Mouse (Mus musculus) midbrain, embryonic 16.5 days (tissue): ENCODE data around the gene Emb. TPM values are rescaled to one million over a fixed set of nuclear protein-coding genes. Genes with fewer than 3 reads are reported as not detected.
"Not testable (repeated sequence)": the region's sequence is repeated elsewhere in the genome, so short reads cannot be mapped to it uniquely, and the experiment has no call there.

Source experiments
- ATAC-seq: fragments of 200-750 bp; cut with Nextera tagmentation; 2 replicates; pipeline ENCODE4 v1.8.0; 2017; ENCODE audit warnings: moderate TSS enrichment
- H3K27ac ChIP-seq: fragments of 300-500 bp; sonication (generic); 2 replicates; pipeline ENCODE4 v1.5.1; 2014; ENCODE audit warnings: mild to moderate bottlenecking, low read length, mixed read lengths
- H3K27me3 ChIP-seq: fragments of 300-500 bp; sonication (generic); 2 replicates; pipeline ENCODE4 v1.6.1; 2014; ENCODE audit warnings: low read depth, low read length, mixed read lengths; ENCODE audit not compliant: control insufficient read depth, insufficient read depth
- H3K36me3 ChIP-seq: fragments of 300-500 bp; sonication (generic); 2 replicates; pipeline ENCODE4 v1.6.1; 2014; ENCODE audit warnings: mild to moderate bottlenecking, low read length, moderate library complexity, mixed read lengths; ENCODE audit not compliant: control insufficient read depth, insufficient read depth
- H3K4me1 ChIP-seq: fragments of 300-500 bp; sonication (generic); 2 replicates; pipeline ENCODE4 v1.6.1; 2014; ENCODE audit warnings: mild to moderate bottlenecking, low read length, mixed read lengths; ENCODE audit not compliant: control insufficient read depth, insufficient read depth
- H3K4me2 ChIP-seq: fragments of 300-500 bp; sonication (generic); 2 replicates; pipeline ENCODE4 v1.6.1; 2014; ENCODE audit warnings: mild to moderate bottlenecking, low read length, mixed read lengths
- H3K4me3 ChIP-seq: fragments of 300-500 bp; sonication (generic); 2 replicates; pipeline ENCODE4 v1.5.1; 2014; ENCODE audit warnings: low read depth, mild to moderate bottlenecking, low read length, moderate library complexity, mixed read lengths
- H3K9ac ChIP-seq: fragments of 300-500 bp; sonication (generic); 2 replicates; pipeline ENCODE4 v1.6.1; 2014; ENCODE audit warnings: low read depth, low read length, mixed read lengths
- H3K9me3 ChIP-seq: fragments of 300-500 bp; sonication (generic); replicated peaks from 2 replicates; pipeline ENCODE4 v1.6.1; 2014; ENCODE audit warnings: mild to moderate bottlenecking, low read length, mixed read lengths; ENCODE audit not compliant: control insufficient read depth, poor library complexity, severe bottlenecking
- WGBS: fragments of 180-500 bp; shearing (Covaris S2); extraction: QIAGEN DNeasy Blood & Tissue Kit; methylation state at CpG from one replicate; pipeline ENCODE4 v1.1.7; 2014; 5-methylcytosine and 5-hydroxymethylcytosine counted together
- polyA plus RNA-seq: library from polyadenylated mRNA; unstranded; fragments of >200 nt; fragmentation: Nextera tagmentation; extraction: Ambion mirVana; gene quantifications from 2 replicates; pipeline ENCODE4 v1.2.1, GENCODE M21; 2015

Emb gene
- polyA plus RNA-seq, result 12.1 and 13.8 TPM in 2 replicates

GRCm38 (mm10) chr13:117208236-117208635, at the start of gene Emb:
Gene Emb, plus strand, starts transcription at chr13:117208536.
- H3K4me1 ChIP-seq, result no peaks in the 10 kb centered on the region
- 87% methylated on average over 6 of the region's 6 CpGs for WGBS
- H3K36me3 ChIP-seq, result no peaks in the 10 kb centered on the region
- H3K9me3 ChIP-seq, result no peaks in the 10 kb centered on the region
- H3K4me3 ChIP-seq, result no peak within 1 kb of the TSS
- H3K4me2 ChIP-seq, result no peak within 1 kb of the TSS
- no peak for ATAC-seq
- H3K9ac ChIP-seq, result no peak within 1 kb of the TSS
- no peaks in the 10 kb centered on the region for H3K27me3 ChIP-seq
- H3K27ac ChIP-seq, result no peak within 1 kb of the TSS

GRCm38 (mm10) chr13:117163906-117164305, 44.4 kb upstream of the Emb start:
- no peak for ATAC-seq
- 90% methylated on average over 5 of the region's 5 CpGs for WGBS

GRCm38 (mm10) chr13:117165071-117165470, 43.3 kb upstream of the Emb start:
- H3K27me3 ChIP-seq, result no peaks in the 10 kb centered on the region
- ATAC-seq, result no peak
- H3K36me3 ChIP-seq, result no peaks in the 10 kb centered on the region
- no peak overlapping the region for H3K27ac ChIP-seq
- no peaks in the 10 kb centered on the region for H3K9me3 ChIP-seq
- H3K4me2 ChIP-seq, result no peak overlapping the region
- 93% methylated on average over 8 of the region's 8 CpGs for WGBS
- H3K9ac ChIP-seq, result no peak overlapping the region
- no peaks in the 10 kb centered on the region for H3K4me1 ChIP-seq
- H3K4me3 ChIP-seq, result no peak overlapping the region

More at GRCm38 (mm10) chr13:117163906-117164305, 44.4 kb upstream of the Emb start:
- H3K4me2 ChIP-seq, result no peak overlapping the region
- no peaks in the 10 kb centered on the region for H3K27me3 ChIP-seq
- H3K4me1 ChIP-seq, result no peaks in the 10 kb centered on the region
- H3K4me3 ChIP-seq, result no peak overlapping the region
- H3K27ac ChIP-seq, result no peak overlapping the region
- H3K9me3 ChIP-seq, result no peaks in the 10 kb centered on the region
- H3K36me3 ChIP-seq, result no peaks in the 10 kb centered on the region
- no peak overlapping the region for H3K9ac ChIP-seq

- not testable (repeated sequence) for ATAC-seq, H3K4me2 ChIP-seq, H3K4me1 ChIP-seq, H3K27me3 ChIP-seq, H3K9me3 ChIP-seq, H3K9ac ChIP-seq, H3K36me3 ChIP-seq, H3K27ac ChIP-seq, H3K4me3 ChIP-seq
- WGBS, result 42% methylated on average over 3 of the region's 3 CpGs
These were observed 27.4 kb upstream of the Emb start for GRCm38 (mm10) chr13:117180912-117181311.

- H3K4me3 ChIP-seq, result no peak overlapping the region
- H3K36me3 ChIP-seq, result no peaks in the 10 kb centered on the region
- no peak for ATAC-seq
- 86% methylated on average over 6 of the region's 6 CpGs for WGBS
- H3K9ac ChIP-seq, result no peak overlapping the region
- H3K4me2 ChIP-seq, result no peak overlapping the region
- H3K27ac ChIP-seq, result no peak overlapping the region
- H3K9me3 ChIP-seq, result no peaks in the 10 kb centered on the region
- no peaks in the 10 kb centered on the region for H3K4me1 ChIP-seq
- no peaks in the 10 kb centered on the region for H3K27me3 ChIP-seq
These were observed 25.0 kb upstream of the Emb start for GRCm38 (mm10) chr13:117183288-117183687.

GRCm38 (mm10) chr13:117185329-117185728, 23.0 kb upstream of the Emb start:
- H3K27me3 ChIP-seq, result no peaks in the 10 kb centered on the region
- no peak overlapping the region for H3K4me2 ChIP-seq
- no peaks in the 10 kb centered on the region for H3K36me3 ChIP-seq
- no peak overlapping the region for H3K27ac ChIP-seq
- no peak overlapping the region for H3K4me3 ChIP-seq
- H3K4me1 ChIP-seq, result no peaks in the 10 kb centered on the region
- no peak overlapping the region for H3K9ac ChIP-seq
- no peaks in the 10 kb centered on the region for H3K9me3 ChIP-seq
- peak; percentile 78; the same call in 1 of the 2 replicates for ATAC-seq
- 63% methylated on average over 6 of the region's 6 CpGs for WGBS

- no peak for ATAC-seq
- WGBS, result 85% methylated on average over 5 of the region's 5 CpGs
These were observed 16.2 kb upstream of the Emb start for GRCm38 (mm10) chr13:117192161-117192560.

GRCm38 (mm10) chr13:117193422-117193983, 14.8 kb upstream of the Emb start:
- ATAC-seq, result no peak
- 85% methylated on average over 7 of the region's 7 CpGs for WGBS
- Histone ChIP-seq H3K9me3 (no peaks in the 10 kb centered on the region), H3K27ac (no peak overlapping the region), H3K9ac (no peak overlapping the region), H3K4me3 (no peak overlapping the region), H3K36me3 (no peaks in the 10 kb centered on the region), H3K4me1 (no peaks in the 10 kb centered on the region), H3K27me3 (no peaks in the 10 kb centered on the region), H3K4me2 (no peak overlapping the region)

More at GRCm38 (mm10) chr13:117192161-117192560, 16.2 kb upstream of the Emb start:
- Histone ChIP-seq H3K27me3 (no peaks in the 10 kb centered on the region), H3K27ac (no peak overlapping the region), H3K4me2 (no peak overlapping the region), H3K9me3 (no peaks in the 10 kb centered on the region), H3K4me1 (no peaks in the 10 kb centered on the region), H3K4me3 (no peak overlapping the region), H3K9ac (no peak overlapping the region), H3K36me3 (no peaks in the 10 kb centered on the region)

- Histone ChIP-seq H3K9ac (no peak overlapping the region), H3K27ac (no peak overlapping the region), H3K4me3 (no peak overlapping the region), H3K27me3 (no peaks in the 10 kb centered on the region), H3K36me3 (no peaks in the 10 kb centered on the region), H3K4me1 (no peaks in the 10 kb centered on the region), H3K9me3 (no peaks in the 10 kb centered on the region), H3K4me2 (no peak overlapping the region)
- whole genome bisulfite sequencing, result 89% methylated on average over 13 of the region's 13 CpGs
- ATAC-seq, result no peak
These were observed 12.5 kb upstream of the Emb start for GRCm38 (mm10) chr13:117195569-117196495.
